Mouse (Mus musculus) gastrocnemius, adult 2 months (tissue): ENCODE measurements at regions not wholly inside any gene's neighbourhood (a gene's known extent, or its start where the extent isn't known, plus 50 kb on each side); places are given as distances from the start of the nearest gene placed in this dataset.

Experiments
- DNase-seq: peaks from one replicate; pipeline ENCODE4 v3.0.0; 2022
- H3K27ac ChIP-seq: fragments of 200-600 bp; 2 replicates; pipeline ENCODE4 v1.8.1; 2022; ENCODE audit warnings: mild to moderate bottlenecking
- H3K4me3 ChIP-seq: fragments of 200-600 bp; 2 replicates; pipeline ENCODE4 v1.8.1; 2022; ENCODE audit warnings: mild to moderate bottlenecking, moderate library complexity
- CTCF ChIP-seq: fragments of 200-600 bp; IDR thresholded peaks from 2 replicates; pipeline ENCODE4 v1.8.1; 2022; ENCODE audit warnings: antibody characterized with exemption, mild to moderate bottlenecking, moderate library complexity
- intact Hi-C: fragments of 180-260 bp; cut with DNase I; formaldehyde crosslinking; loops from one replicate; pipeline ENCODE4 v1.15.1; 2025

DNA sequence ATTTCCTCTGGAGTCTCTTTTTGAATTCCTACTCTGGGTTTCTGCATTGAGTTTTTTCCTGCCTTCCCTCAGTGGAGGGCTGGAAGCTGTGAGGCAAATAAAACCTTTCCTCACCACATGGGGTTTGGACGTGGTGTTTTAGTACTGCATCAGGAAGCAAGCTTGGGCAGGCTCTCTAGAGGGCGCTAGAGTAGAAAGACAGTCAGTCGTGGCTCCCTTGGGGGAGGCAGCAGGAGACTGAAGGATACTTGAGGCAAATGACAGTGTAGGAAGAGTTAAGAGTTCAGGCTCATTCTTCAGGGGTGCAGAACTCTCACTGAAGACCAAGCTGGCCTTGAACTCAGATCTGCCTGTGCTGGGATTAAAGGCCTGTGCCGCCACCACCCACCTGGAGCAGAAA is 118.9 kb upstream of the Pgrmc2 start:
- peak; percentile 49 for TF ChIP-seq CTCF
- intact Hi-C loops: no loop called here
- Histone ChIP-seq H3K27ac (no peak overlapping the region), H3K4me3 (no peak overlapping the region)
- peak; percentile 24 for DNase-seq

DNA sequence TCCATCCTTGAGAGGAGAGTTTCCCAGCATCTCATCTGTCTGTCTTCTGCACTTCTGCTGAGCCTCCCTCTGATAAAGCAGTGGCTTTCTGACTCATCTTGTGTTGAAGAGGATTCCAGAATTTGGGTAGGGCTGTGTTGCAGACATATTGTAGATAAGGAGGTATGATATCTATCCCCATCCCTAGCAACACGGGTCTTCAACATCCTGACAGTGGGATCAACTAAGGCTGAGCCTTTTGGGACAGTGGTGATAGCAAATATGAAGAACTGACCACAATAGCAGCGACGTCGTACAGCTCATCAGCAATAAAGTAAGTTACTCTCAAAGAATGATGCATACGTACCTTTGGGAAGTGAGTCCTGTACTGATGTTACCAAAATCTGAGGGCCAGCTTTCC is 117.2 kb upstream of the Pgrmc2 start:
- Histone ChIP-seq H3K4me3 (no peak overlapping the region), H3K27ac (no peak overlapping the region)
- no peak for DNase-seq
- intact Hi-C loops: no loop called here
- TF ChIP-seq CTCF: no peak

DNA sequence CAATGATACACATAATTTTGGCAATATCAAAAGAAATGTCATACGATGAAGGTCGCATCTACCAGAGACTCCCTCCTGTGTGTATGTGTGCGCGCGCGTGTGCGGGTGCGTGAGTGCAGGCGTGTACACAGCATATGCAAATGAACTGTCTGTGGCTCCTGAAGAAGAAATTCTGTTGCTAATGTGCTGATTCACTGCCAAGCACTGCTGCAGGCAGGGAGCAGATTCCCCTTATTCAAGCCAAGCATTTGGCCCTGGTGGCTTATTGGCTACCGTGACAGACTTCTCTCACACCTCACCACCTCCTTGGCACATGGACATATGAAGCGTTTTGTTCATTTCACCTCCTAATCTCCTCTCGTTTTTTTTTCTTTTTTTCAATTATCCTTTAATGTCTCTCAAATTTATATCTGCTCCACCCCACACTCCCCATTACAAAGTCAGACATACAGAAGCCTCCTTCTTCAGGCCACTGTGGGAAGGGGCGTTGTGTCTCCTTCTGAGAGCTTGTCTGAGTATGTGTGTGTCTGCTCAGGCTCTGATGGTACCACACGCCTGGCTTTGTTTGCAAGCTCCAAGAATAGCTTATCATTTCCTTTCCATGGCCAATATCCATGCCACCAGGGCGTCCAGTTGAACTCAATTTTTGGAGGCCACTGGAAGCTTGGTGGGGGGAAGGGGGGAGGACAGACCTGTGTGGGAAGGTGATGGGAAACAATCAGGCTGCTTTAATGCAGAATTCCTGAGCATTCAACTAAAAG is 115.5 kb upstream of the Pgrmc2 start:
- Histone ChIP-seq H3K27ac (no peak overlapping the region), H3K4me3 (no peak overlapping the region)
- DNase-seq: no peak
- no peak for TF ChIP-seq CTCF
- intact Hi-C loops: no loop called here

DNA sequence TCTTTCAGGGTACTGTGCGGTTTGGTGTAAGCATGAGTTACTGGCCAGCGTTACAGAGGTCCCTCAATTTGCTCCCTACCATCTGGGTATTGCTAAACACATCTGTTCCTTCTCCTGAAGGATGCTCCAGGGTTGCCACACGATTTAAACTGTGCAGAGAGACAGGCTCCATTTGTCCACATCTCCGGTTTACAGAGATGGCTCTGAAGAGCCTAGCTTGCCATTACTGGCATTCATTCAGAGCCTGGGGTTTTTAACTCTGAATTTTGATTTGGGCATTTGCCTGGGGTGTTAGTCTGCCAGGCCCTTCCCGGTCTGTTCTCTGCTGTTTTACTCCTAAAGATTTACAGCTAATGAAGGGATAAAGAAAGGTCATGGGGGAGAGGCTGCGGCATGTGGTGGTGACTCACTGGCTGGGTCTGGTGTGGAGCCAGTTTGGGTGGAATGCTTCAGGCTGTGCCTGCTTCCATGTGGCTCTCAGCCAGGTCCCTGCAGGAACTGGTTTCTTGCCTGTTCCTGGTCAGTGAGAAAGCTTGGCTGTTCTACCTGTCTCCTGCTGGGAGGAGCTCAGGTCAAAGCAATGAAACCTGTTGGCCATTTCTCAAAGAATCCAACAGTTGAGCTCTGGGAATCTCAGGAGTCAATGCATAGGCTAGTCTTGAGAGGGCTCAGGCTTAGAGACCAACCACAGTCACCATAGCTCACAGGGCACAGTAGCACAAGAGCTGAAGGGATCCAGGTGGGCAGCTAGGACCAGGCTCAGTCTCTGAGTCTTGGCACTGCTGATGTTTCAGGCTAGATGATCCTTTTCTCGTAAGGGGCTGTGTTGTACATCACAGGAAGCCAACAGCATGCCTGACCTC is 112.5 kb upstream of the Pgrmc2 start:
- no peak overlapping the region for H3K4me3 ChIP-seq
- peak overlapping the region; percentile 79 for H3K27ac ChIP-seq
- no peak for TF ChIP-seq CTCF
- DNase-seq: peak; percentile 92
- intact Hi-C loops: no loop called here

DNA sequence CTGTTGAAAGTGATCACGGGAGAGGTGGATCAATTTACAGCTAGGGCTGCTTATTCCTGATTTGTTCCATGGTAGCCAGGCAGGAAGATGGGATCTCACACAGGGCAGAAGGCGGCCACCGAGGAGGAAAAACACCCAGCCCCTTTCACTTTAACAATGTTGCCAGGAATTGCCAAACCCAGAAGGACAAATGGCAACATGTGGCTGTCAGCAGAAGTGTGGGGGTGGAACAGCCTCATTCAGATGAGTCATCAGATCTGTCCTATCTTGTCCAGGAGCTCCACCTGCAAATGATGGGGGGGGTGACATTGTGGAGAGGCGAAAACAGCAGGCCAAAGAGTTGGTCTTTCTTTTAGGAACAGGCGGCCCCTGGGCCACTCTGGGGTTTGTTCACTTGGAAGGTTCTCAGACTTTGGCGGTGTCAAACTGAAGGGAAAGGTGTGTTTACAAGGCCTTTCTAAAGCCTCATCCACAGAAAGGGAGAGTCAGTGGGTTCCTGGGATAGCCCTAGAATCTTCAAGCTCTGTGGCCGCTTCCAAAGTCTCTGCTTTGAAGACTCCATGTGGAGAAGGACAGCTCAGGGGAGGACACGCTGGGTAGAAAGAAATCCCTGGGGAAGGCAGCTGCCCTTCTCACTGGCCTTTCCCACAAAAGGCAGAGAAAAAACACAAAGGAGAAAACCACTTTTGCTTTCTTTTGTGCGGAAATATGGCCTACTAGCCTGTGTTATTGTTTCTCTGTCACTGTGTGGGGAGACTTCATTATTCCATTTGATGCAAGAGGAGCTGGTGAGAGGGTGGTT is 111.7 kb upstream of the Pgrmc2 start:
- no peak for TF ChIP-seq CTCF
- H3K27ac ChIP-seq: peak overlapping the region; percentile 79
- intact Hi-C loops: no loop called here
- H3K4me3 ChIP-seq: no peak overlapping the region
- DNase-seq: no peak

DNA sequence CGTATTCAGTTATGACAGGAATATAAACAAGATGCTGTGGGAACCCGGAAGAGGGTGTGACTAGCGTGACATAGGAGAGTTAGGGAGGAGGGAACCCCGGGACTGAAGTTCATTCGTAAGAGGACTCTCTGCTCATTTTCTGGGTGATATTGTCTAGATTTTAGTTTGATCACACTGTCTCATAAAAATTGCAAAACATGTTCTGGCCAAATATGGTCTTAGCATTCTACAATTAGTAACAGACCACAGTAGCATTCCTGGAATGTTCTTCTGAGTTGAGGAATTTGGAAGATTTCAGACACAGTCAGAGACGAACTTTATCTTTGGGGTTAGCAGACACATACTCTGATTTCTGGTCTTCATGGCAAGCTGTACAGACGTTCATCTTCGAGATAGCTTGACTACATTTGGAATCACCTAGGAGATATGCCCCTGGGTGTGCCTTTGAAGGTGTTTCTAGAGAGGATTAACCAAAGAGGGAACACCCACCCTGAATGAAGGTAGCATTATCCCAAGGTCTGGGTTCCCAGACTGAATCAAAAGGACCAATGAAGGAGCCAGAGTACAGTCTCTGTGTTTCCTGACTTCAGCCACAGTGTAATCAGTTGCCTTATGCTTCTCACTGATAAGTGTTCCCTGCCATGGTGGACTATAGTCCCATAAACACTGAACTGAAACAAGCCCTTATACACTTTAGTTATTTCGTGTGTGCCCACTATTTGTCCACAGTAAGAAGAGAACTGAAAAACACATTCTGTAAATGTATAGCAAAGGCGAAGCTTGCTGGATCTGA is 102.7 kb upstream of the Pgrmc2 start:
- Histone ChIP-seq H3K27ac (peak overlapping the region; percentile 61), H3K4me3 (no peak overlapping the region)
- DNase-seq: no peak
- no peak for TF ChIP-seq CTCF
- intact Hi-C loops: loop anchor here (10.0 kb wide), 1 partner anchor 379 kb away; no protein-coding TSS in a partner anchor

DNA sequence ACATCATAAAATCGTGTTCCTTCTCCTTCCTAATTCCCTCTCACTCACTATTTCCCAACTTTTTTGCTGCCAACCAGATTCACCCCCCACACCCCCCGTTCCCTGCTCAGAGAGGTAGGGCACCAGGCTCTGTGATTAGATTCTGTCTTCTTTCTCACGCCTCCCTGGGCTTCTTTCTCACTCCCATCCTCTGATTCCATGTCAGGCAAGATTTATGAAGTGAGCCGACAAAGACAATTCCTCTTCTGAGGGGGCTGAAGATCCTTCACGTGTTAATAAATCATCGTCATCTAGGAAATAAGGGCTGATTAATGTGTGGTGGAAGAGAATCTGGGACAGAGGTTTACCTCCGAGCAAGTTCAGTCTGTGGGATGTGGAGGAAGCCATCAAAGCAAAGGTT is 101.5 kb upstream of the Pgrmc2 start:
- no peak overlapping the region for H3K4me3 ChIP-seq
- intact Hi-C loops: loop anchor here (5.0 to 10.0 kb wide), 2 partner anchors 380 to 413 kb away; no protein-coding TSS in a partner anchor
- H3K27ac ChIP-seq: no peak overlapping the region
- no peak for TF ChIP-seq CTCF
- DNase-seq: no peak

DNA sequence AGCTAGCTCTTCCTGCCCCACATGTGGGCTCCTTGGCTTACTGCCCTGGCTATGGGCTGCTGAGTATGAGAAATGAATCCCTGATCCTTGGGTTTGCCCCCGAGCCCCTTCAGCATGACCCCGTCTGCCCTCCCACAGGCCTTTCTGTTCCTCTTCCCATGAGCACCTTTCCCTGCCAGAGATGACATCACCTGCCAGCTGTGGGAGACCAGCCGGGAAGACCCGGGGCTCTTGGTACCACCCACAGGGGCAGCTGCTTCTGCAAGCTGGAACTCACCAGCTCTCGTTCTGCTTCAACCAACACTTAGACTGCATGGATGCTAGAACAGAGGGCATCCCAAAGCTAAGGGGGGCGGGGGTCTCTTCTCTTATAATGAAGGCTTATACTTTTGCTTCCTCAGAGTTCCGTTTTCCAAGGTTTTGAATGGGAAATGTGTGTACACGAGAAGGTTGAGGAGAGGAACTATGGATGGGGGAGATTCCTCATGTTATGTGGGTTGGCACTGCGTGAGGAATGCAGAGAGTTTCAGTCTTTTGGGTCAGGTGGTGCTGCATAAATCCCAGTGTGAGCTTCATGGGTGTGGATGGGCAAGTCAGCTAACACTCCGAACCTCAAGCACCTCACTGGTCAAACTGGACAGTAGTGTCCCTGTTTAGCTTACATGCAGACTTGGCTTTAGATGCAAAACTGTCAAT is 100.2 kb upstream of the Pgrmc2 start:
- intact Hi-C loops: loop anchor here (5.0 to 10.0 kb wide), 2 partner anchors 382 to 414 kb away; no protein-coding TSS in a partner anchor
- no peak for TF ChIP-seq CTCF
- peak; percentile 47 for DNase-seq
- H3K4me3 ChIP-seq: peak overlapping the region; percentile 57
- peak overlapping the region; percentile 74 for H3K27ac ChIP-seq

DNA sequence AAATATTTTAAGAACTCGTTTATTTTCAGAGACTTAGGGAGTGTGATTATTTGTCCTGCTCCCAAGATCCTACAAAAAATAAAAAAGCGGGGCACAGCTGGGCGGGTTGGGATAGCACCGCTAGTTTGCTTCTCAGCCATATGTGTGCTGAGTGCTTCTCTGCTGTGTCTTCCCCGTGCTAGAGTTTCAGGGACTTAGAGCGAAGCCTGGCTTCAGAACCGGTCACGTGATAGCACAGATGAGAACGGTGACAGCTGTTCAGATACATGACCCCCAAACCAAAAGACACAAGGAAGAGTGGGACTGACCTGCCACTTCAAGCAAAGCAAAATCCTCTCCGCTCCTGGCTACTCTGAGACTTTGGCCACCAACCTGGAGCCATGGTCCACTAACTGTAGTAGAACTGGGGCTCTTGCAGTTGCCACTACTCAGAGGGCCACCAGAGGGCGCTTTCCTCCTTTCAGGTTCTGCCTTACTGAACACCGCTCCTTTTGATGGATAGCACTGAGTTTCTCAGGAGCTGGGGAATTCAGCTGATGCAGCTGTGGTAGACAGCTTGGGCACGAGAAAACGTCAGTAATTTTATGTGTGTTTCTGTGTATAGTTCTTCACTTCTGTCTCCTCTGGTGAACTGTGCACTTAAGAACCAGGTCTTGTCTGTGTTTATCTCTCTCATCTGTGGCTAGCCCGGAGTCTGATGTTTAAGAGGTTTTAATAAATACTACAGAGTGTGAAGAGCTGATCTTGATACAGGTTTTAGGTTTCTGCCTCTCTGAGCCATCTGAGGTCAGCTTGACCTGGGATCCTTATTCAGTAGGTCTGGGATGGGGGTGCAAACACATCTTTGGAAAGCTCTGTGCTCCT is 99.4 kb upstream of the Pgrmc2 start:
- H3K4me3 ChIP-seq: peak overlapping the region; percentile 57
- DNase-seq: peak; percentile 87
- peak overlapping the region; percentile 74 for H3K27ac ChIP-seq
- intact Hi-C loops: loop anchor here (5.0 to 10.0 kb wide), 2 partner anchors 383 to 415 kb away; no protein-coding TSS in a partner anchor
- peak; percentile 100 for TF ChIP-seq CTCF

DNA sequence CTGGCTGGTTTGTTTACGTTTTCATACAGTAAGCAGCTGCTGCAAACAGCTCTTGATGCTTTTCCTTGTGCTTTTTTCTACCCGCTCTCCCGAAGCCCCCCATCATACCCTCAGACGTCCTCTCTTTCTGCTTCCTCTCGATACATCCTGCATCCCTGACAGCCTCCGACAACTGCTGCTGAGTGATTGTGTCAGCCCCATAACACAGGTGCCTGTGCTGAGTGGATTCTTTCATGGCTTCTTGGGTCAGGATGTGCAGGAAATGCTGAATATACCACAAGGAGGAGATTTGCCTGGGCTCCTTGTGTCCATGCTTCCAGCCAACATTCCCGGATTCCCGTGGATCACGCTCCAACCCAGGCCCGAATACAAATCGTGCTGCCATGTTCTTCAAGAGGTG is 98.6 kb upstream of the Pgrmc2 start:
- peak overlapping the region; percentile 74 for H3K27ac ChIP-seq
- intact Hi-C loops: loop anchor here (5.0 to 10.0 kb wide), 2 partner anchors 383 to 416 kb away; no protein-coding TSS in a partner anchor
- TF ChIP-seq CTCF: no peak

More for the DNA sequence above, 98.6 kb upstream of the Pgrmc2 start:
- DNase-seq: no peak
- H3K4me3 ChIP-seq: peak overlapping the region; percentile 3; the same call in 1 of the 2 replicates
